Mouse (Mus musculus): ENCODE data around the gene Kctd17.

DNA sequence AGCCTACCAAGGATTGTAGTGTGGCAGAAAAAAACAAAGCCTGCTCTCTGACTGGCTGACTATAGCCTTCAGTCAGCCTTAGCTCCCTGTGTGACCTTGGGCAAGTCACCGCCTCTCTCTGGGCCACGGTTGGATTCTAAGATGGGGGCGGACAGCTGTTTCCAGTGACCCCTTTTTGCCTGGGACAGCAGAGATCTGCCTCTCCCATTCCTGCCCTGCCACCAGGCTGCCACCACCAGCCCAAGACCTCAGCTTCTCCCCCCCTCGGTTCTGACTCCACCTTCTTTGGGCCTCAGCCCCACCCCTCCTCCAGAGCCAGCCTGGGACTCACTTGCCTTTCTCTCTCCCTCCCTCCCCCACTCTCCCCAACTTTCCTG is 9.6 kb downstream of the Kctd17 start:
- TF ChIP-seq CTCF (IDR thresholded peaks at IDR 0.05; ENCODE audit: borderline replicate concordance, insufficient read depth, low read length) (no peak), POLR2A (IDR thresholded peaks at IDR 0.05; ENCODE audit: low read depth, low read length) (no peak)

Data from embryonic fibroblast, embryonic 13.5 days (primary cell).